Comparison of ENCODE assay signal across 8 mouse cellular contexts in the genomic region with DNA sequence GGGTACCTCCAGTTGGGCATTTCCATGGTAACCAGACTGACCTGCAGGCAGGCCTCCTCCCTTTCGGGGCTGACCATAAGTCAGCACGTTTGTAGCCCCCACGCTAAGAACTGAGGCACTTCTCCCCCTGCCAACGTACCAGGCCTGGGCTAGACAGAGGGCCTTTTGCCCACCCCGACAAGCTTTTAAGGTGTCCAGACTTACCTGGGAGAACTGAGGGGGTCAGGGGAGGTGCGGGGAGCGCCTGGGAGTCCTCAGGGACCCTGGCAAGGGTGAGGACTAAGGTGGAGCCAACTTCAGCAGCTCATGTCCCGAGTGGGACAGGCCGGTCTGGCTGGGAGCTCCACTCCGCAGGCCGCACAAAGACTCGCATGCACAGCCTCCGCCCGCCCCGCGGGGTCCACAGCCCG. TPM values are rescaled to one million over a fixed set of nuclear protein-coding genes. Genes with fewer than 3 reads are reported as not detected.
DNase-seq lines count a peak whose midpoint lies in the region; ATAC-seq and TF ChIP-seq lines count a peak whose summit lies in the region.

No protein-coding gene starts in this region.

- H3K27me3 ChIP-seq in kidney, embryonic 15.5 days = no peaks in the 10 kb centered on the region
- H3K27me3 ChIP-seq in heart, embryonic 16.5 days (ENCODE audit: control insufficient read depth, insufficient read depth, low read length) = no peaks in the 10 kb centered on the region
- no peaks in the 10 kb centered on the region for H3K27me3 ChIP-seq in liver, embryonic 12.5 days (replicated peaks)
- no peaks in the 10 kb centered on the region for H3K27me3 ChIP-seq in stomach, embryonic 16.5 days (ENCODE audit: control insufficient read depth, insufficient read depth, low read length)

- H3K4me3 ChIP-seq in kidney, embryonic 15.5 days (replicated peaks) = peak overlapping the region; percentile 79
- peak overlapping the region; percentile 86 for H3K4me3 ChIP-seq in heart, embryonic 16.5 days (ENCODE audit: low read length)
- H3K4me3 ChIP-seq in liver, embryonic 12.5 days = peak overlapping the region; percentile 95
- peak overlapping the region; percentile 75 for H3K4me3 ChIP-seq in stomach, embryonic 16.5 days (replicated peaks; ENCODE audit: low read length)

- H3K27ac ChIP-seq in kidney, embryonic 15.5 days = peak overlapping the region; percentile 97
- peak overlapping the region; percentile 91 for H3K27ac ChIP-seq in heart, embryonic 16.5 days (ENCODE audit: low read length)
- H3K27ac ChIP-seq in liver, embryonic 12.5 days = peak overlapping the region; percentile 95
- peak overlapping the region; percentile 89 for H3K27ac ChIP-seq in stomach, embryonic 16.5 days (ENCODE audit: low read length)

- under 1% methylated on average over 13 of the region's 17 CpGs for WGBS in kidney, embryonic 15.5 days
- WGBS in heart, embryonic 16.5 days = 1% methylated on average over 17 of the region's 17 CpGs
- under 1% methylated on average over 12 of the region's 17 CpGs for WGBS in liver, embryonic 12.5 days (ENCODE audit: insufficient replicate concordance)
- WGBS in stomach, embryonic 16.5 days = 2% methylated on average over 14 of the region's 17 CpGs

- ATAC-seq in kidney, embryonic 15.5 days (replicated peaks; ENCODE audit: low FRiP score) = peak; percentile 15
- 0 out of 2 replicates have a peak, but pooled peaks have one; percentile 5 for ATAC-seq in heart, embryonic 16.5 days (replicated peaks; ENCODE audit: extremely low read depth, insufficient read depth, low FRiP score)
- no peak for ATAC-seq in liver, embryonic 12.5 days
- ATAC-seq in stomach, embryonic 16.5 days (ENCODE audit: insufficient read depth, low FRiP score) = no peak

- no peak for TF ChIP-seq POLR2A in brain, embryonic 14.5 days (IDR thresholded peaks at IDR 0.05; ENCODE audit: borderline replicate concordance, extremely low read depth, insufficient read depth, insufficient read length, poor library complexity, severe bottlenecking)

- no peak for TF ChIP-seq CTCF in brain, embryonic 14.5 days (IDR thresholded peaks at IDR 0.05; ENCODE audit: borderline replicate concordance, extremely low read depth, insufficient read depth, insufficient read length)

- H3K4me2 ChIP-seq in kidney, embryonic 15.5 days = peak overlapping the region; percentile 71
- peak overlapping the region; percentile 97 for H3K4me2 ChIP-seq in heart, embryonic 16.5 days (ENCODE audit: low read depth, low read length)
- H3K4me2 ChIP-seq in liver, embryonic 12.5 days = peak overlapping the region; percentile 99
- H3K4me2 ChIP-seq in stomach, embryonic 16.5 days (ENCODE audit: low read depth, low read length) = peak overlapping the region; percentile 92

- H3K4me1 ChIP-seq in kidney, embryonic 15.5 days = peaks cover 71% of the 10 kb centered on the region
- H3K4me1 ChIP-seq in heart, embryonic 16.5 days (ENCODE audit: control insufficient read depth, insufficient read depth, low read length) = peaks cover 61% of the 10 kb centered on the region
- peaks cover 85% of the 10 kb centered on the region for H3K4me1 ChIP-seq in liver, embryonic 12.5 days
- H3K4me1 ChIP-seq in stomach, embryonic 16.5 days (ENCODE audit: control insufficient read depth, insufficient read depth, low read length) = peaks cover 58% of the 10 kb centered on the region

- peaks cover 31% of the 10 kb centered on the region for H3K36me3 ChIP-seq in kidney, embryonic 15.5 days
- peaks cover 27% of the 10 kb centered on the region for H3K36me3 ChIP-seq in heart, embryonic 16.5 days (ENCODE audit: control insufficient read depth, insufficient read depth)
- H3K36me3 ChIP-seq in liver, embryonic 12.5 days = peaks cover 30% of the 10 kb centered on the region
- H3K36me3 ChIP-seq in stomach, embryonic 16.5 days (ENCODE audit: control insufficient read depth, insufficient read depth, low read length) = peaks cover 14% of the 10 kb centered on the region

- no peak for DNase-seq in kidney, adult 18-20 months
- DNase-seq in brain, embryonic 14.5 days (ENCODE audit: low read depth) = peak; percentile 47
- no peak for DNase-seq in right cerebral cortex, adult 18-20 months
- DNase-seq in c-Kit-positive CD71-positive TER-119-positive erythroid progenitor cells, embryonic 14.5 days (ENCODE audit: low spot score) = no peak

- H3K9me3 ChIP-seq in kidney, embryonic 15.5 days (replicated peaks) = no peaks in the 10 kb centered on the region
- no peaks in the 10 kb centered on the region for H3K9me3 ChIP-seq in heart, embryonic 16.5 days (replicated peaks; ENCODE audit: control insufficient read depth, low read length)
- no peaks in the 10 kb centered on the region for H3K9me3 ChIP-seq in liver, embryonic 12.5 days (replicated peaks)
- no peaks in the 10 kb centered on the region for H3K9me3 ChIP-seq in stomach, embryonic 16.5 days (replicated peaks; ENCODE audit: control insufficient read depth, low read length)

- peak overlapping the region; percentile 84 for H3K9ac ChIP-seq in kidney, embryonic 15.5 days
- H3K9ac ChIP-seq in heart, embryonic 16.5 days (ENCODE audit: low read length) = peak overlapping the region; percentile 95
- H3K9ac ChIP-seq in liver, embryonic 12.5 days = peak overlapping the region; percentile 99
- H3K9ac ChIP-seq in stomach, embryonic 16.5 days (ENCODE audit: low read length) = peak overlapping the region; percentile 95

RNA-seq across cellular contexts. Expression of a gene that starts 5.8 kb away (rescaled TPM):
- polyA plus RNA-seq in kidney, embryonic 15.5 days (2015; fragmentation: Nextera tagmentation; extraction: Ambion mirVana) = 33.3 and 44.6 TPM in 2 replicates
- polyA plus RNA-seq in brain, embryonic 14.5 days (2012; rRNA removed) = 24.0 and 30.1 TPM in 2 replicates
- polyA plus RNA-seq in heart, embryonic 16.5 days (2015; fragmentation: Nextera tagmentation; extraction: Ambion mirVana) = 19.3 and 22.4 TPM in 2 replicates
- 34.8 and 36.0 TPM in 2 replicates for polyA plus RNA-seq in liver, embryonic 12.5 days (2016; fragmentation: Nextera tagmentation; extraction: Ambion mirVana)
- 26.2 and 30.3 TPM in 2 replicates for polyA plus RNA-seq in stomach, embryonic 16.5 days (2015; fragmentation: Nextera tagmentation; extraction: Ambion mirVana)

RNA-seq across cellular contexts. Expression of a gene that starts 6.2 kb away (rescaled TPM):
- 83.4 and 91.9 TPM in 2 replicates for polyA plus RNA-seq in kidney, embryonic 15.5 days (2015; fragmentation: Nextera tagmentation; extraction: Ambion mirVana)
- 404 and 531 TPM in 2 replicates for polyA plus RNA-seq in brain, embryonic 14.5 days (2012; rRNA removed)
- 68.0 and 81.9 TPM in 2 replicates for polyA plus RNA-seq in heart, embryonic 16.5 days (2015; fragmentation: Nextera tagmentation; extraction: Ambion mirVana)
- 53.2 and 53.4 TPM in 2 replicates for polyA plus RNA-seq in liver, embryonic 12.5 days (2016; fragmentation: Nextera tagmentation; extraction: Ambion mirVana)
- polyA plus RNA-seq in stomach, embryonic 16.5 days (2015; fragmentation: Nextera tagmentation; extraction: Ambion mirVana) = 37.4 and 41.4 TPM in 2 replicates

RNA-seq across cellular contexts. Expression of a gene that starts 35.5 kb away (rescaled TPM):
- polyA plus RNA-seq in kidney, embryonic 15.5 days (2015; fragmentation: Nextera tagmentation; extraction: Ambion mirVana) = 8.3 and 8.9 TPM in 2 replicates
- 1.6 and 2.1 TPM in 2 replicates for polyA plus RNA-seq in brain, embryonic 14.5 days (2012; rRNA removed)
- polyA plus RNA-seq in heart, embryonic 16.5 days (2015; fragmentation: Nextera tagmentation; extraction: Ambion mirVana) = 7.4 and 8.5 TPM in 2 replicates
- 3.5 and 3.9 TPM in 2 replicates for polyA plus RNA-seq in liver, embryonic 12.5 days (2016; fragmentation: Nextera tagmentation; extraction: Ambion mirVana)
- polyA plus RNA-seq in stomach, embryonic 16.5 days (2015; fragmentation: Nextera tagmentation; extraction: Ambion mirVana) = 8.5 and 9.0 TPM in 2 replicates

RNA-seq across cellular contexts. Expression of a gene that starts 36.8 kb away (rescaled TPM):
- polyA plus RNA-seq in kidney, embryonic 15.5 days (2015; fragmentation: Nextera tagmentation; extraction: Ambion mirVana) = 99.4 and 101 TPM in 2 replicates
- polyA plus RNA-seq in brain, embryonic 14.5 days (2012; rRNA removed) = 41.4 and 54.5 TPM in 2 replicates
- polyA plus RNA-seq in heart, embryonic 16.5 days (2015; fragmentation: Nextera tagmentation; extraction: Ambion mirVana) = 42.5 and 53.8 TPM in 2 replicates
- 136 and 147 TPM in 2 replicates for polyA plus RNA-seq in liver, embryonic 12.5 days (2016; fragmentation: Nextera tagmentation; extraction: Ambion mirVana)
- polyA plus RNA-seq in stomach, embryonic 16.5 days (2015; fragmentation: Nextera tagmentation; extraction: Ambion mirVana) = 72.7 and 79.8 TPM in 2 replicates

RNA-seq across cellular contexts. Expression of a gene that starts 40.6 kb away (rescaled TPM):
- 18.6 and 18.8 TPM in 2 replicates for polyA plus RNA-seq in kidney, embryonic 15.5 days (2015; fragmentation: Nextera tagmentation; extraction: Ambion mirVana)
- 19.6 and 22.0 TPM in 2 replicates for polyA plus RNA-seq in brain, embryonic 14.5 days (2012; rRNA removed)
- polyA plus RNA-seq in heart, embryonic 16.5 days (2015; fragmentation: Nextera tagmentation; extraction: Ambion mirVana) = 14.8 and 15.3 TPM in 2 replicates
- 6.5 TPM in 2 replicates for polyA plus RNA-seq in liver, embryonic 12.5 days (2016; fragmentation: Nextera tagmentation; extraction: Ambion mirVana)
- polyA plus RNA-seq in stomach, embryonic 16.5 days (2015; fragmentation: Nextera tagmentation; extraction: Ambion mirVana) = 15.4 and 17.7 TPM in 2 replicates

Comparison
In these comparisons a context has a peak if more than half of its experiments do, and no peak if none do; other contexts are left out.
1. ATAC-seq: peak in kidney, embryonic 15.5 days (single experiment) and heart, embryonic 16.5 days (single experiment); none in liver, embryonic 12.5 days (single experiment) and stomach, embryonic 16.5 days (single experiment).
2. Peak in every context shown above with its lines, with median percentiles within 50 percentile points of each other: H3K27ac ChIP-seq, H3K4me2 ChIP-seq, H3K4me3 ChIP-seq and H3K9ac ChIP-seq.